Mouse (Mus musculus) myocyte (in vitro differentiated cells): ENCODE results near the gene Kcne1l.

Source experiments
- CEBPB ChIP-seq: IDR thresholded peaks from 2 replicates; pipeline ENCODE4 v1.6.1; 2011; ENCODE audit warnings: mild to moderate bottlenecking, moderate library complexity; ENCODE audit not compliant: poor library complexity, insufficient read depth, severe bottlenecking
- E2F4 ChIP-seq: IDR thresholded peaks from one replicate; pipeline ENCODE4 v1.6.1; 2011; ENCODE audit warnings: mild to moderate bottlenecking, control low read depth, moderate library complexity; ENCODE audit not compliant: insufficient read depth
- MAX ChIP-seq: IDR thresholded peaks from one replicate; pipeline ENCODE4 v1.6.1; 2011; ENCODE audit warnings: low read depth, mild to moderate bottlenecking, control low read depth
- MYOD1 ChIP-seq, 3 experiments: IDR thresholded peaks; one replicate each; pipeline ENCODE4 v1.6.1; 2011; ENCODE audit warnings: control low read depth in 2 of 3, low read depth in 2 of 3, mild to moderate bottlenecking in 2 of 3, moderate library complexity in 1 of 3; ENCODE audit not compliant: insufficient read length in 2 of 3, control insufficient read depth in 1 of 3
- MYOG ChIP-seq, 3 experiments: IDR thresholded peaks; one replicate each; pipeline ENCODE4 v1.6.1; 2011; ENCODE audit warnings: control low read depth in 2 of 3, low read depth in 2 of 3, mild to moderate bottlenecking in 2 of 3; ENCODE audit not compliant: insufficient read length in 2 of 3, control insufficient read depth in 1 of 3, insufficient read depth in 1 of 3
- POLR2A ChIP-seq: IDR thresholded peaks from one replicate; pipeline ENCODE4 v1.6.1; 2011; ENCODE audit warnings: low read depth, mild to moderate bottlenecking, control low read depth, moderate library complexity; ENCODE audit not compliant: insufficient read length
- POLR2AphosphoS2 ChIP-seq: IDR thresholded peaks from one replicate; pipeline ENCODE4 v1.6.1; 2011; ENCODE audit warnings: low read depth, control low read depth; ENCODE audit not compliant: insufficient read length
- REST ChIP-seq: IDR thresholded peaks from one replicate; pipeline ENCODE4 v1.6.1; 2011; ENCODE audit warnings: mild to moderate bottlenecking, control low read depth, moderate library complexity; ENCODE audit not compliant: insufficient read depth, insufficient read length
- SRF ChIP-seq: IDR thresholded peaks from one replicate; pipeline ENCODE4 v1.6.1; 2011; ENCODE audit warnings: low read depth; ENCODE audit not compliant: control insufficient read depth, insufficient read length
- TCF12 ChIP-seq: IDR thresholded peaks from one replicate; pipeline ENCODE4 v1.6.1; 2011; ENCODE audit warnings: mild to moderate bottlenecking, control low read depth; ENCODE audit not compliant: poor library complexity, insufficient read depth, severe bottlenecking
- TCF3 ChIP-seq: IDR thresholded peaks from one replicate; pipeline ENCODE4 v1.6.1; 2011; ENCODE audit warnings: low read depth, control low read depth; ENCODE audit not compliant: insufficient read length
- USF1 ChIP-seq: IDR thresholded peaks from one replicate; pipeline ENCODE4 v1.6.1; 2011; ENCODE audit warnings: low read depth, mild to moderate bottlenecking, control low read depth, moderate library complexity

GRCm38 (mm10) chrX:142336207-142336606 lies 30.1 kb upstream of the Kcne1l start:
- TF ChIP-seq MAX (no peak), USF1 (no peak), POLR2A (no peak), CEBPB (no peak), TCF12 (no peak), SRF (no peak), E2F4 (no peak), TCF3 (no peak), POLR2AphosphoS2 (no peak), REST (no peak), MYOG (IDR thresholded peaks at IDR 0.05; ENCODE audit: control insufficient read depth in 1 of 3, insufficient read depth in 1 of 3, insufficient read length in 2 of 3, low read depth in 2 of 3) (no peak), MYOD1 (IDR thresholded peaks at IDR 0.05; ENCODE audit: control insufficient read depth in 1 of 3, insufficient read length in 2 of 3, low read depth in 2 of 3) (no peak)
